Mouse (Mus musculus): Measurements from ENCODE around the gene Gins1. TPM values are rescaled to one million over a fixed set of nuclear protein-coding genes. Genes with fewer than 3 reads are reported as not detected.
"Not testable (repeated sequence)": the region's sequence is repeated elsewhere in the genome, so short reads cannot be mapped to it uniquely, and the experiment has no call there.

Gene Gins1
- polyA plus RNA-seq, 1 experiment from 2014 or later, result 62.8 TPM

DNA sequence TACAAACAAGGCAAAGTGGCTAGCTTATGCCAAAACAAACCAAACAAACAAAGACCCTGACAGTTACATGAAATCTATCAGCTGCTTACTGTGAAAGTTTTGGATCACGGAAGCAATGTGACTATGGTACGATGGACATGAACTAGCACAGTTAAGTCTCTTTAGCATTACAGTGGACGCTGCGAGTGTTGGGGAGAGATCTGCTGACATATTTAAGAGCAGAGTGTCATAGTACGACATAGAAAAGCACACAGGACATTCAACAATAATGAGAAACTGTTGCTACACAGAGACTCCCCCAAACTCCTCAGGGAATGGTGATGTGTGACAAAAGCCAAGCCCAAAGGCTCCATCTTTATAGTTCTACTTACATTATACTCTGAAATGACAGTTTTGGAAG, 38.8 kb downstream of the Gins1 start:
- H3K36me3 ChIP-seq (ENCODE audit: control insufficient read depth, insufficient read depth, low read length), result peaks cover 18% of the 10 kb centered on the region; the same call in 1 of the 2 replicates
- H3K4me1 ChIP-seq (ENCODE audit: control insufficient read depth, insufficient read depth, low read length), result no peaks in the 10 kb centered on the region
- H3K4me2 ChIP-seq (replicated peaks; ENCODE audit: low read depth, low read length), result no peak overlapping the region
- H3K27me3 ChIP-seq (ENCODE audit: control insufficient read depth, insufficient read depth, low read length), result no peaks in the 10 kb centered on the region
- no peak overlapping the region for H3K9ac ChIP-seq (ENCODE audit: low read depth, low read length)
- no peaks in the 10 kb centered on the region for H3K9me3 ChIP-seq (ENCODE audit: control insufficient read depth, low read length)
- no peak overlapping the region for H3K27ac ChIP-seq (ENCODE audit: low read depth, low read length)
- H3K4me3 ChIP-seq (ENCODE audit: low read length), result no peak overlapping the region
- peak; percentile 63; the same call in 1 of the 2 replicates for ATAC-seq (ENCODE audit: low FRiP score, low TSS enrichment)
- 68% methylated on average over 5 of the region's 5 CpGs for WGBS

DNA sequence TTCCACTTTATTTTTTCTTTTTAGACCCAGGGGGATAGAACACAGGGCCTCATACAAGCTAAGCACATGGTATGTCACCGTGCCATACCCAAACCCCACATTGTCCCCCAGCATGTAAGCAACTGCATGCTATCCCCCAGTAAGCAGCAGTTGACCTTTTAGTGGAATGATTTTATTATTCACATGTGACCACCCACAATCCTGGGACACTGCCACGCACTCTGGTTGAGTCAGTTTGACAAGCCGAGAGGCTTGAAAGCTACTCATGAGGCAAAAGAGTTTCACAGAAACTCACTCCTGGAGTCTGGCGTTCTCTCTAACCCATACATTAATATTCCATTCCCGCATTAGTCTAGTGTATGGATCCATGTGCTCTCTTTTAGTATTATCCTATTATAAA, 42.1 kb downstream of the Gins1 start:
- H3K36me3 ChIP-seq (ENCODE audit: control insufficient read depth, insufficient read depth, low read length), result peaks cover 31% of the 10 kb centered on the region
- not testable (repeated sequence) for H3K4me2 ChIP-seq (replicated peaks; ENCODE audit: low read depth, low read length); H3K27me3 ChIP-seq (ENCODE audit: control insufficient read depth, insufficient read depth, low read length); ATAC-seq (ENCODE audit: low FRiP score, low TSS enrichment); H3K4me3 ChIP-seq (ENCODE audit: low read length); H3K27ac ChIP-seq (ENCODE audit: low read depth, low read length); H3K9me3 ChIP-seq (ENCODE audit: control insufficient read depth, low read length); H3K4me1 ChIP-seq (ENCODE audit: control insufficient read depth, insufficient read depth, low read length); H3K9ac ChIP-seq (ENCODE audit: low read depth, low read length)
- 96% methylated on average over 5 of the region's 5 CpGs for WGBS

DNA sequence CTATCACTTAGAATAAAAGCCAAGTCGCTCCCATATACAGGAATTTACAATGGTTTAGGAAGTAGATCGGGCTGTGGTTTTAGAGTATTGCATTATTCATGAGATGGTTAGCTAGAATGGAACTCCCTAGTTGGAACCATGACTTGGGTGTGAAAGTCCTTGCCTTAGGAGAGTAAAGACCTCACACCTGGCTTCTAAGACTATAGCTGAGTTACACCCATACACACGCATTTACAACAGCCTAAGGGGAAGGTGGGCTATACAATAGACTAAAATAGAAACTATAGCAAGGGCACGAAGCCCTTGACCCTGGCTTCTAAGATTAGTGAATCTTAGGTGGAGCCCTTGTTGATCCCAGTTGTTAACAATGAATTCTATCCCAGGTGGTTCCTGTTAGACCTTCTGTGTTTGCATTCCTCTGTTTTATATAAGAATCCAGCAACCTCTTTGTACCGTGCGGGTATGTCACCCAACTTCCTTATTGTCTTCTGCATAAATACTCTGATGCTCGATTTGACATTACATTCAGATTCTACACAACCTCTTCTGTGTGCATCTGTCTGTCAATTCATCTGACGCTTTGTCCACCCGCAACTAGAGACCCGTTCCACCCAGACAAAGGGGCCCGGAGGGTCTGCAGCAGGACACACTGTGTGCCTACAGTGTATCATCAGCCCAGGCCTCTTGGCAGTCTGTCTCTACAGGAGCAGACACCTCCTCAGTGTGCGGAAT, 42.8 kb downstream of the Gins1 start:
- H3K36me3 ChIP-seq (ENCODE audit: control insufficient read depth, insufficient read depth, low read length), result peaks cover 37% of the 10 kb centered on the region
- WGBS, result 94% methylated on average over 12 of the region's 12 CpGs

DNA sequence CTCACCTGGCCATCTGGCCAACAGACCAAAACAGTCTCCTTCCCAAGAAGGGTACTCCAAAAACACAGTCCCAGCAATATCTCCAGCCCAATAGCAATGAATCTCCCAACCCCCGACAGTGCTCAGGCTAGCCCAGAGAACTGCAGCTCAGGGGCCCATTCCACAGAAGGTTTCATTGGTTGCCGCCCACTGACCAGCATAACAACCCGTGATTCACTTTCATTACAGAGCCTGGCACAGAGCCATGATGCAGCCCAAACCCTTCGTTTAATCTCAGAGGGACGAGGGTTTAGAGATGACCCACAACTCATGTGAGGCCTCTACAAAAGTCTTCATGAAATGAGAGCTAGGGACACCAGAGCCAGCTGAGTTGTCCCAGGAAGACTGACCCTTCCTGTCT, 43.6 kb downstream of the Gins1 start:
- H3K4me2 ChIP-seq (replicated peaks; ENCODE audit: low read depth, low read length), result no peak overlapping the region
- WGBS, result 73% methylated on average over 5 of the region's 5 CpGs

More for the DNA sequence above, 42.8 kb downstream of the Gins1 start:
- H3K9ac ChIP-seq (ENCODE audit: low read depth, low read length); H3K4me1 ChIP-seq (ENCODE audit: control insufficient read depth, insufficient read depth, low read length); H3K4me3 ChIP-seq (ENCODE audit: low read length); H3K9me3 ChIP-seq (ENCODE audit: control insufficient read depth, low read length); ATAC-seq (ENCODE audit: low FRiP score, low TSS enrichment); H3K27me3 ChIP-seq (ENCODE audit: control insufficient read depth, insufficient read depth, low read length); H3K27ac ChIP-seq (ENCODE audit: low read depth, low read length); H3K4me2 ChIP-seq (replicated peaks; ENCODE audit: low read depth, low read length): not testable (repeated sequence)

DNA sequence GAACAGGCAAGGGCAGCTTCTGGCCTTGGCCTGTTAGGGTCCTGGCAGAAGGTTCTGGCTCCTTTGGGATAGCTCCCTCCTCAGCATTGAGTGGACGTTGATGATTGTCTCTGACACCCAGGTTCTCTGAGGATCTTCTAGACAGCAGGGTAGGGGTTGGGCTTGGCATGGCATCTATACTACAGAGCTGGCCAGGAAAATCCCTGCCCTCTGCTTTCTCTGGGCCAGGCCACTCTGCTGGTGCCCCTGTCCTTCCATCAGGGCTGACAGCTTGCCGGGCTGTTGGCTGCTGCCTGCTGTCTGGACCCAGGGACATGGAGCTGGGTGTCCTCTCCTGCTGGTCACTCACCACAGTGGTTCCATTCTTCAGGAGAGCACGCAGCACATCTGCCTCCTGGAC, 44.5 kb downstream of the Gins1 start:
- H3K9me3 ChIP-seq (ENCODE audit: control insufficient read depth, low read length), result no peaks in the 10 kb centered on the region
- no peak overlapping the region for H3K4me2 ChIP-seq (replicated peaks; ENCODE audit: low read depth, low read length)
- no peak overlapping the region for H3K9ac ChIP-seq (ENCODE audit: low read depth, low read length)
- peaks cover 35% of the 10 kb centered on the region for H3K36me3 ChIP-seq (ENCODE audit: control insufficient read depth, insufficient read depth, low read length)
- H3K27ac ChIP-seq (ENCODE audit: low read depth, low read length), result no peak overlapping the region
- WGBS, result 95% methylated on average over 3 of the region's 3 CpGs
- H3K4me3 ChIP-seq (ENCODE audit: low read length), result no peak overlapping the region
- no peak for ATAC-seq (ENCODE audit: low FRiP score, low TSS enrichment)
- no peaks in the 10 kb centered on the region for H3K4me1 ChIP-seq (ENCODE audit: control insufficient read depth, insufficient read depth, low read length)
- H3K27me3 ChIP-seq (ENCODE audit: control insufficient read depth, insufficient read depth, low read length), result no peaks in the 10 kb centered on the region

More for the DNA sequence above, 43.6 kb downstream of the Gins1 start:
- peaks cover 39% of the 10 kb centered on the region for H3K36me3 ChIP-seq (ENCODE audit: control insufficient read depth, insufficient read depth, low read length)
- H3K9me3 ChIP-seq (ENCODE audit: control insufficient read depth, low read length), result no peaks in the 10 kb centered on the region
- no peak overlapping the region for H3K9ac ChIP-seq (ENCODE audit: low read depth, low read length)
- no peaks in the 10 kb centered on the region for H3K27me3 ChIP-seq (ENCODE audit: control insufficient read depth, insufficient read depth, low read length)
- H3K4me1 ChIP-seq (ENCODE audit: control insufficient read depth, insufficient read depth, low read length), result no peaks in the 10 kb centered on the region
- no peak overlapping the region for H3K27ac ChIP-seq (ENCODE audit: low read depth, low read length)
- no peak for ATAC-seq (ENCODE audit: low FRiP score, low TSS enrichment)
- no peak overlapping the region for H3K4me3 ChIP-seq (ENCODE audit: low read length)

DNA sequence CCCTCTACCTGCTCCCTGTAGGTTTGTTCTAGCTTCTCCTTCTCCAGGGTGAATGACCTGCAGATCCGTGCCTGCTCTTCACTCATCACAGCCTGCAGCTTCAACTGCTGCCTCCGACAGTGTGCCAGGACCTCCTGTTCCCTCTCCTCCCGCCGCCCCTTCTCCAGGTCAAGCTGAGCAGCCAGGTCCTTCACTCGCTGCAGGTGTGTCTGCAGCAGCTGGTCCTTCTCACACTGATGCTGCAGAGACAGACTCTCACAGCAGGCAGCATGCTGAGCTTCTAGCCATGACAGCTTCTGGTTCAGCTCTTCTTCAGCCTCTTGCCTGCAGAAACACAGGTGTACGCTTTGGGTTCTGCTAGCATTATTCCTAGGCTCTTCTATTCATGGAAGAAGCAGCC, 44.9 kb downstream of the Gins1 start:
- Histone ChIP-seq H3K36me3 (ENCODE audit: control insufficient read depth, insufficient read depth, low read length) (peaks cover 30% of the 10 kb centered on the region), H3K27ac (ENCODE audit: low read depth, low read length) (no peak overlapping the region), H3K9ac (ENCODE audit: low read depth, low read length) (no peak overlapping the region), H3K4me3 (ENCODE audit: low read length) (no peak overlapping the region), H3K4me2 (replicated peaks; ENCODE audit: low read depth, low read length) (no peak overlapping the region), H3K4me1 (ENCODE audit: control insufficient read depth, insufficient read depth, low read length) (no peaks in the 10 kb centered on the region), H3K9me3 (ENCODE audit: control insufficient read depth, low read length) (no peaks in the 10 kb centered on the region), H3K27me3 (ENCODE audit: control insufficient read depth, insufficient read depth, low read length) (no peaks in the 10 kb centered on the region)
- no peak for ATAC-seq (ENCODE audit: low FRiP score, low TSS enrichment)
- WGBS, result 84% methylated on average over 6 of the region's 6 CpGs

DNA sequence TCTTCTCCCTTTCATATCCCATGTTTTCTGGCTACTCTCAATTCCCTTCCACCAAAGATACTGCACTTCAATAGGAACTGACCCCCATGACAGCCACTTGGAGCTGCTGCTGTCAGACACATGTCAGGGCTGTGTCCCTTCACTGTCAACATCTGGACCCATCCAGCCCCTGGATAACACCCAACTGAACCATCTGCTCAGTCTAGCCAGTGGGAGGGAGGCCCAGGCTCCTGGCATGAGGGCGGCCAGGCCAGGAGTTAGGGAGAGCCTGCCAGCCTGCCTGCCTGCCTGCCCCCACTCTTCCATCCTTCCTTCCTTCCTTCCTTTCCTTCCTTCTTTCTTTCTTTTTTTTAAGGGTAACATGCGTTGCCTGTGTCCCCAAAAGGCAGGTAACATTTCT, 46.0 kb downstream of the Gins1 start:
- Histone ChIP-seq H3K9ac (ENCODE audit: low read depth, low read length) (no peak overlapping the region), H3K4me1 (ENCODE audit: control insufficient read depth, insufficient read depth, low read length) (no peaks in the 10 kb centered on the region), H3K36me3 (ENCODE audit: control insufficient read depth, insufficient read depth, low read length) (peaks cover 34% of the 10 kb centered on the region), H3K9me3 (ENCODE audit: control insufficient read depth, low read length) (no peaks in the 10 kb centered on the region), H3K4me3 (ENCODE audit: low read length) (no peak overlapping the region), H3K27ac (ENCODE audit: low read depth, low read length) (no peak overlapping the region), H3K27me3 (ENCODE audit: control insufficient read depth, insufficient read depth, low read length) (no peaks in the 10 kb centered on the region), H3K4me2 (replicated peaks; ENCODE audit: low read depth, low read length) (no peak overlapping the region)
- ATAC-seq (ENCODE audit: low FRiP score, low TSS enrichment), result no peak
- 100% methylated on average over 2 of the region's 2 CpGs for WGBS

DNA sequence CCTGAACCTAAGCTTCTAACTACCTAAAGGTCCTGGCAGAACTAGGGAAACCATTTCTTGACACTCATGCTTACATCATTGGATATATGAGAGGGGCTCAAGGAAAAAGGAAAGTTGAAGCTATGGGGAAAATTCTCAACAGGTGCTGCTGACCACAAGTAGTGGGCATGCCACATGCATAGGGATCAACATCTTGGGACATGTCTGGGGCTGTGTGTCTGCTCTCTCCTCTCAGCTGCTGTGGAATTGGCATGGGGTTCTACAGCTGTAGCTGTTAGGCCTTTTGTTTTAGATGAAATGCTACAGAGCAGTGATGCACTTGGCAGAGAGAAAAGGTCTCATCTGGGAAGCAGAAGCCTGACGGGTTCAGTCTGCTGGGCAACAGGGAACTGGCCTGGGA, 50.7 kb downstream of the Gins1 start:
- H3K27me3 ChIP-seq (ENCODE audit: control insufficient read depth, insufficient read depth, low read length), result no peaks in the 10 kb centered on the region
- no peak overlapping the region for H3K4me3 ChIP-seq (ENCODE audit: low read length)
- no peak overlapping the region for H3K4me2 ChIP-seq (replicated peaks; ENCODE audit: low read depth, low read length)
- H3K9me3 ChIP-seq (ENCODE audit: control insufficient read depth, low read length), result no peaks in the 10 kb centered on the region
- no peak overlapping the region for H3K9ac ChIP-seq (ENCODE audit: low read depth, low read length)
- no peak for ATAC-seq (ENCODE audit: low FRiP score, low TSS enrichment)
- H3K27ac ChIP-seq (ENCODE audit: low read depth, low read length), result no peak overlapping the region
- WGBS, result 69% methylated on average over 1 of the region's 1 CpGs
- peaks cover 39% of the 10 kb centered on the region for H3K36me3 ChIP-seq (ENCODE audit: control insufficient read depth, insufficient read depth, low read length)
- H3K4me1 ChIP-seq (ENCODE audit: control insufficient read depth, insufficient read depth, low read length), result no peaks in the 10 kb centered on the region

DNA sequence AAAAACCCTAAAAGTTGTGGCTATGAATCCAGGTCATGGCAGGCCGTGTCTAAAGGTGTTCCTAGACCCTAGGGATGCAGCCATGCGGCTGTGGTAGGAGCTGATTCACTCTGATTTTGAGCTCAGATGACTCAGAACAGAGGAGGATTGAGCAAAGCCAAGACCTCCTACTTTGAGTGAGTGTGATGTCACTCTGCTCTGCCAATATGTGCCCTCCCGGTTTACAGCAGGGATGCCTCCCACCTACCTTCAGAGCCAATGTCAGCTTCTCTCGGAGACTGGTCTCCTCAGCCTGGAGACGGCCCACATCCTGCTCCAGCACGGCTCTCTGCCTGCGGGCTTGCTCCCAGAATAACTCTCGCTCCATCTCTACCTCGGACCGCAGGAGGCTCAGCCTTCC, 54.3 kb downstream of the Gins1 start:
- H3K4me1 ChIP-seq (ENCODE audit: control insufficient read depth, insufficient read depth, low read length), result no peaks in the 10 kb centered on the region
- ATAC-seq (ENCODE audit: low FRiP score, low TSS enrichment), result no peak
- no peaks in the 10 kb centered on the region for H3K9me3 ChIP-seq (ENCODE audit: control insufficient read depth, low read length)
- H3K9ac ChIP-seq (ENCODE audit: low read depth, low read length), result no peak overlapping the region
- H3K27me3 ChIP-seq (ENCODE audit: control insufficient read depth, insufficient read depth, low read length), result no peaks in the 10 kb centered on the region
- H3K27ac ChIP-seq (ENCODE audit: low read depth, low read length), result no peak overlapping the region
- no peak overlapping the region for H3K4me3 ChIP-seq (ENCODE audit: low read length)
- H3K4me2 ChIP-seq (replicated peaks; ENCODE audit: low read depth, low read length), result no peak overlapping the region
- 92% methylated on average over 10 of the region's 10 CpGs for WGBS
- peaks cover 35% of the 10 kb centered on the region; the same call in 1 of the 2 replicates for H3K36me3 ChIP-seq (ENCODE audit: control insufficient read depth, insufficient read depth, low read length)

Data from kidney, embryonic 14.5 days (tissue).